Mouse (Mus musculus) naive thymus-derived CD4-positive, alpha-beta T cell, adult 2 months (primary cell): ENCODE results near the gene Map3k20.

Experiments
- DNase-seq: peaks from one replicate; pipeline ENCODE4 v3.0.0-alpha.2; 2011; ENCODE audit warnings: low read depth

Gene Map3k20

GRCm38 (mm10) chr2:72491650-72492049, 206.2 kb downstream of the Map3k20 start:
- DNase-seq: no peak
